In the genomic region with DNA sequence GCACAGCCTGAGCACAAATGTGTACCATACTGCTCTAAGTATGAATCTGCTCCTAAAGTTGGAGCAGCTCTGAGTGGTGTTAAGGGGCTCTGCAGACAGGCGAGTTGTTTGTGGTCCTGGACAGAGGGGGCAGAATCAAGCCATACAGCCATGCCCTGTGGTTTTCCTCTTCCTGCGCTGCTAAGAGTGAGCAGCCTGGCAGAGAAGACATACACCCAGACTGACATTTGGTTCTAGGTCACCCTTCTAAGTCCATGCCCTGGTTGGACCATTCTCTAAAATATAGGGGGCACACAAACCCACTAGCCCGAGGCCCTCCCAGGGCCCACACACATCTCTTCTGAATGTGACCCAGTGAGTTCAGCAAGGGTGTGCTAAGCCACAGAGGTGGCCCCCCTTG, we compare ENCODE assay signal across 21 mouse cellular contexts. TPM values are rescaled to one million over a fixed set of nuclear protein-coding genes. Genes with fewer than 3 reads are reported as not detected.
A peak's percentile ranks its signal among the peaks of the same experiment; 100 is the strongest.
DNase-seq lines count a peak whose midpoint lies in the region; ATAC-seq lines count a peak whose summit lies in the region.
"Had no signal": no experiment of that assay in that cellular context is flagged by ENCODE, and none has a peak within 500 bp of the region (broad histone marks: within the 10 kb centered on the region; RNA-seq: fewer than 3 reads in every experiment).

No protein-coding gene starts in this region.

- peaks cover 95% of the 10 kb centered on the region for H3K4me1 ChIP-seq in megakaryocyte, embryonic 14.5 days
- H3K4me1 ChIP-seq: embryonic facial prominence, embryonic 13.5 days; forebrain, embryonic 12.5 days; heart, embryonic 10.5 days; heart, embryonic 15.5 days had no signal

- peaks cover 5% of the 10 kb centered on the region; the same call in 1 of the 2 replicates for H3K9me3 ChIP-seq in megakaryocyte, embryonic 14.5 days
- H3K9me3 ChIP-seq: embryonic facial prominence, embryonic 13.5 days; forebrain, embryonic 12.5 days; heart, embryonic 10.5 days; heart, embryonic 15.5 days had no signal

- DNase-seq in thymus, postnatal 14 days, result peak; percentile 55
- DNase-seq in thymus, postnatal 0 days (ENCODE audit: low spot score), result no peak
- peak; percentile 21 for DNase-seq in splenic B cell, adult 2 months (ENCODE audit: low read depth, low spot score)
- no peak for DNase-seq in kidney, adult 9 months
- DNase-seq in urinary bladder, postnatal 4 days (ENCODE audit: low spot score in 2 of 2), result no peak
- DNase-seq: adrenal gland, postnatal 10 days; cerebellum, adult 11 months; cerebellum, adult 8-10 months; cerebellum, postnatal 14 days; gastrocnemius, postnatal 10 days; heart, adult 18-20 months; heart, postnatal 14 days had no signal

- ATAC-seq in megakaryocyte, adult 5-6 weeks (ENCODE audit: poor library complexity, severe bottlenecking), result no peak
- peak; percentile 77 for ATAC-seq in hematopoietic stem cell, adult 5-6 weeks (replicated peaks in 1 of 2; ENCODE audit: insufficient read depth in 1 of 2, low FRiP score in 2 of 2, low TSS enrichment in 1 of 2, low read depth in 1 of 2, poor library complexity in 2 of 2, severe bottlenecking in 2 of 2)
- ATAC-seq: CD4-positive, CD25-positive, alpha-beta regulatory T cell, adult 4 months; forebrain, embryonic 16.5 days had no signal

- peak overlapping the region; percentile 62 for H3K4me3 ChIP-seq in megakaryocyte, embryonic 14.5 days (replicated peaks)
- H3K4me3 ChIP-seq: embryonic facial prominence, embryonic 13.5 days; forebrain, embryonic 12.5 days; heart, embryonic 10.5 days; heart, embryonic 15.5 days had no signal

- H3K36me3 ChIP-seq in megakaryocyte, embryonic 14.5 days (replicated peaks; ENCODE audit: low read length), result peaks cover 90% of the 10 kb centered on the region
- H3K36me3 ChIP-seq in splenic B cell, adult 2 months (ENCODE audit: control insufficient read depth, insufficient read depth, low read length, poor library complexity, severe bottlenecking), result peaks cover 14% of the 10 kb centered on the region

- no peaks in the 10 kb centered on the region for H3K27me3 ChIP-seq in megakaryocyte, embryonic 14.5 days (replicated peaks)
- no peaks in the 10 kb centered on the region for H3K27me3 ChIP-seq in splenic B cell, adult 2 months (ENCODE audit: control insufficient read depth, insufficient read depth, low read length, poor library complexity, severe bottlenecking)
- H3K27me3 ChIP-seq: embryonic facial prominence, embryonic 13.5 days; forebrain, embryonic 12.5 days; heart, embryonic 15.5 days had no signal

RNA-seq across cellular contexts. Expression of gene Clk3, which starts 24.1 kb away (rescaled TPM):
- 68.1 and 100 TPM in 2 replicates for polyA plus RNA-seq in megakaryocyte, embryonic 14.5 days (2012; ENCODE audit: insufficient read depth, low replicate concordance)
- total RNA-seq in megakaryocyte, adult 5-6 weeks (2015), result 55.8 and 59.7 TPM in 2 replicates
- total RNA-seq in megakaryocyte, adult 5-6 weeks (2017), result 60.0 and 91.1 TPM in 2 replicates
- polyA plus RNA-seq in thymus, postnatal 0 days (2015; fragmentation: Nextera tagmentation; extraction: Ambion mirVana), result 211 and 221 TPM in 2 replicates
- 73.3 and 89.1 TPM in 2 replicates for total RNA-seq in hematopoietic stem cell, adult 5-6 weeks (2017)

RNA-seq across cellular contexts. Expression of gene Arid3b, which starts 46.9 kb away (rescaled TPM):
- 33.5 and 107 TPM in 2 replicates for polyA plus RNA-seq in megakaryocyte, embryonic 14.5 days (2012; ENCODE audit: insufficient read depth, low replicate concordance)
- 23.0 and 23.7 TPM in 2 replicates for total RNA-seq in megakaryocyte, adult 5-6 weeks (2015)
- total RNA-seq in megakaryocyte, adult 5-6 weeks (2017), result 7.6 and 12.6 TPM in 2 replicates
- polyA plus RNA-seq in thymus, postnatal 0 days (2015; fragmentation: Nextera tagmentation; extraction: Ambion mirVana), result 26.2 and 27.3 TPM in 2 replicates
- 4.6 and 8.6 TPM in 2 replicates for total RNA-seq in hematopoietic stem cell, adult 5-6 weeks (2017)

Comparison
In these comparisons a context has a peak if more than half of its experiments do, and no peak if none do; other contexts are left out.
1. DNase-seq: peak in thymus, postnatal 14 days (single experiment) and splenic B cell, adult 2 months (single experiment); none in thymus, postnatal 0 days (single experiment), kidney, adult 9 months (single experiment) and urinary bladder, postnatal 4 days (0 of 2).